Mouse (Mus musculus) neural tube, embryonic 14.5 days (tissue): ENCODE results near the gene Cytip. TPM values are rescaled to one million over a fixed set of nuclear protein-coding genes. Genes with fewer than 3 reads are reported as not detected.

Experiments used
- ATAC-seq: fragments of 200-750 bp; cut with Nextera tagmentation; 2 replicates; pipeline ENCODE4 v1.8.0; 2017; ENCODE audit warnings: low read depth, mild to moderate bottlenecking, moderate TSS enrichment, moderate library complexity
- H3K27ac ChIP-seq: fragments of 300-500 bp; sonication (generic); 2 replicates; pipeline ENCODE4 v1.5.1; 2014; ENCODE audit warnings: low read depth, mild to moderate bottlenecking, control low read depth, low read length, moderate library complexity, mixed read lengths
- H3K27me3 ChIP-seq: fragments of 300-500 bp; sonication (generic); 2 replicates; pipeline ENCODE4 v1.6.1; 2014; ENCODE audit warnings: low read length; ENCODE audit not compliant: control insufficient read depth, insufficient read depth
- H3K36me3 ChIP-seq: fragments of 300-500 bp; sonication (generic); 2 replicates; pipeline ENCODE4 v1.6.1; 2014; ENCODE audit warnings: low read length, mixed read lengths; ENCODE audit not compliant: control insufficient read depth, insufficient read depth
- H3K4me1 ChIP-seq: fragments of 300-500 bp; sonication (generic); 2 replicates; pipeline ENCODE4 v1.6.1; 2014; ENCODE audit warnings: low read length; ENCODE audit not compliant: control insufficient read depth, insufficient read depth
- H3K4me2 ChIP-seq: fragments of 300-500 bp; sonication (generic); 2 replicates; pipeline ENCODE4 v1.6.1; 2014; ENCODE audit warnings: mild to moderate bottlenecking, low read depth, low read length, control low read depth
- H3K4me3 ChIP-seq: fragments of 300-500 bp; sonication (generic); 2 replicates; pipeline ENCODE4 v1.5.1; 2014; ENCODE audit warnings: low read depth, low read length, control low read depth, mixed read lengths
- H3K9ac ChIP-seq: fragments of 300-500 bp; sonication (generic); replicated peaks from 2 replicates; pipeline ENCODE4 v1.6.1; 2014; ENCODE audit warnings: low read depth, mild to moderate bottlenecking, control low read depth, low read length, mixed read lengths
- H3K9me3 ChIP-seq: fragments of 300-500 bp; sonication (generic); 2 replicates; pipeline ENCODE4 v1.6.1; 2016; ENCODE audit warnings: low read length; ENCODE audit not compliant: control insufficient read depth
- WGBS: fragments of 180-500 bp; shearing (Covaris S2); extraction: QIAGEN DNeasy Blood & Tissue Kit; methylation state at CpG from one replicate; pipeline ENCODE4 v1.1.7; 2014; 5-methylcytosine and 5-hydroxymethylcytosine counted together
- polyA plus RNA-seq: library from polyadenylated mRNA; unstranded; fragments of >200 nt; fragmentation: Nextera tagmentation; extraction: Ambion mirVana; gene quantifications from 2 replicates; pipeline ENCODE4 v1.2.1, GENCODE M21; 2014

The Cytip gene
- polyA plus RNA-seq, 1 experiment from 2014 or later = 0.33 TPM

GRCm38 (mm10) chr2:58169173-58169572 is 26.2 kb downstream of the Cytip start:
- no peak overlapping the region for H3K4me3 ChIP-seq
- no peaks in the 10 kb centered on the region for H3K4me1 ChIP-seq
- H3K27ac ChIP-seq = no peak overlapping the region
- H3K27me3 ChIP-seq = no peaks in the 10 kb centered on the region
- 87% methylated on average over 2 of the region's 2 CpGs for WGBS
- ATAC-seq = no peak
- H3K9ac ChIP-seq = no peak overlapping the region
- H3K36me3 ChIP-seq = no peaks in the 10 kb centered on the region
- no peaks in the 10 kb centered on the region for H3K9me3 ChIP-seq
- no peak overlapping the region for H3K4me2 ChIP-seq

GRCm38 (mm10) chr2:58167654-58168053 is 27.7 kb downstream of the Cytip start:
- no peak for ATAC-seq
- Histone ChIP-seq H3K9ac (no peak overlapping the region), H3K27ac (no peak overlapping the region), H3K27me3 (no peaks in the 10 kb centered on the region), H3K9me3 (no peaks in the 10 kb centered on the region), H3K4me2 (no peak overlapping the region), H3K36me3 (no peaks in the 10 kb centered on the region), H3K4me1 (no peaks in the 10 kb centered on the region), H3K4me3 (no peak overlapping the region)
- 84% methylated on average over 3 of the region's 3 CpGs for WGBS

- WGBS = 78% methylated on average over 2 of the region's 2 CpGs
- Histone ChIP-seq H3K4me3 (no peak overlapping the region), H3K9me3 (no peaks in the 10 kb centered on the region), H3K27me3 (no peaks in the 10 kb centered on the region), H3K4me1 (no peaks in the 10 kb centered on the region), H3K36me3 (no peaks in the 10 kb centered on the region), H3K27ac (no peak overlapping the region), H3K9ac (no peak overlapping the region), H3K4me2 (no peak overlapping the region)
- no peak for ATAC-seq
Measured at GRCm38 (mm10) chr2:58166764-58167163, 28.6 kb downstream of the Cytip start.

- ATAC-seq = no peak
- WGBS = 73% methylated on average over 1 of the region's 1 CpGs
Measured at GRCm38 (mm10) chr2:58163457-58164181, 31.7 kb downstream of the Cytip start.

GRCm38 (mm10) chr2:58161813-58162212 is 33.5 kb downstream of the Cytip start:
- no peak for ATAC-seq
- 86% methylated on average over 4 of the region's 4 CpGs for WGBS
- no peak overlapping the region for H3K9ac ChIP-seq
- H3K36me3 ChIP-seq = no peaks in the 10 kb centered on the region
- no peaks in the 10 kb centered on the region for H3K4me1 ChIP-seq
- H3K27ac ChIP-seq = no peak overlapping the region
- H3K27me3 ChIP-seq = no peaks in the 10 kb centered on the region
- no peaks in the 10 kb centered on the region for H3K9me3 ChIP-seq
- H3K4me2 ChIP-seq = no peak overlapping the region
- no peak overlapping the region for H3K4me3 ChIP-seq

More at GRCm38 (mm10) chr2:58163457-58164181, 31.7 kb downstream of the Cytip start:
- Histone ChIP-seq H3K27ac (no peak overlapping the region), H3K36me3 (no peaks in the 10 kb centered on the region), H3K4me1 (no peaks in the 10 kb centered on the region), H3K4me2 (no peak overlapping the region), H3K9me3 (no peaks in the 10 kb centered on the region), H3K27me3 (no peaks in the 10 kb centered on the region), H3K4me3 (no peak overlapping the region), H3K9ac (no peak overlapping the region)

GRCm38 (mm10) chr2:58160541-58161307 is 34.6 kb downstream of the Cytip start:
- no peak for ATAC-seq
- H3K27me3 ChIP-seq = no peaks in the 10 kb centered on the region
- no peaks in the 10 kb centered on the region for H3K4me1 ChIP-seq
- H3K27ac ChIP-seq = no peak overlapping the region
- no peaks in the 10 kb centered on the region for H3K9me3 ChIP-seq
- H3K9ac ChIP-seq = no peak overlapping the region
- no peak overlapping the region for H3K4me2 ChIP-seq
- no peaks in the 10 kb centered on the region for H3K36me3 ChIP-seq
- 75% methylated on average over 21 of the region's 21 CpGs for WGBS
- no peak overlapping the region for H3K4me3 ChIP-seq

GRCm38 (mm10) chr2:58159880-58160279 is 35.5 kb downstream of the Cytip start:
- ATAC-seq = no peak
- 95% methylated on average over 13 of the region's 13 CpGs for WGBS
- no peak overlapping the region for H3K4me3 ChIP-seq

GRCm38 (mm10) chr2:58159121-58159520 is 36.2 kb downstream of the Cytip start:
- no peak overlapping the region for H3K9ac ChIP-seq
- no peak for ATAC-seq
- H3K4me3 ChIP-seq = no peak overlapping the region
- no peaks in the 10 kb centered on the region for H3K36me3 ChIP-seq
- H3K27ac ChIP-seq = no peak overlapping the region
- H3K27me3 ChIP-seq = no peaks in the 10 kb centered on the region
- 93% methylated on average over 6 of the region's 6 CpGs for whole genome bisulfite sequencing
- no peak overlapping the region for H3K4me2 ChIP-seq
- H3K4me1 ChIP-seq = no peaks in the 10 kb centered on the region
- no peaks in the 10 kb centered on the region for H3K9me3 ChIP-seq

More at GRCm38 (mm10) chr2:58159880-58160279, 35.5 kb downstream of the Cytip start:
- Histone ChIP-seq H3K9ac (no peak overlapping the region), H3K27me3 (no peaks in the 10 kb centered on the region), H3K36me3 (no peaks in the 10 kb centered on the region), H3K4me1 (no peaks in the 10 kb centered on the region), H3K4me2 (no peak overlapping the region), H3K9me3 (no peaks in the 10 kb centered on the region), H3K27ac (no peak overlapping the region)

GRCm38 (mm10) chr2:58158539-58158938 is 36.8 kb downstream of the Cytip start:
- 89% methylated on average over 5 of the region's 5 CpGs for WGBS
- no peak overlapping the region for H3K4me2 ChIP-seq
- H3K4me1 ChIP-seq = no peaks in the 10 kb centered on the region
- no peak overlapping the region for H3K9ac ChIP-seq
- H3K4me3 ChIP-seq = no peak overlapping the region
- no peak for ATAC-seq
- no peaks in the 10 kb centered on the region for H3K9me3 ChIP-seq
- no peak overlapping the region for H3K27ac ChIP-seq
- no peaks in the 10 kb centered on the region for H3K36me3 ChIP-seq
- no peaks in the 10 kb centered on the region for H3K27me3 ChIP-seq
